Mouse (Mus musculus) C2C12 (cell line): Measurements from ENCODE around the gene Cdh10.

ENCODE experiments used
- CEBPB ChIP-seq: IDR thresholded peaks from one replicate; pipeline ENCODE4 v1.6.1; 2011; ENCODE audit warnings: low read depth, mild to moderate bottlenecking, control low read depth, moderate library complexity
- CTCF ChIP-seq: IDR thresholded peaks from one replicate; pipeline ENCODE4 v1.5.1; 2011; ENCODE audit not compliant: control insufficient read depth, insufficient read depth, insufficient read length

DNA sequence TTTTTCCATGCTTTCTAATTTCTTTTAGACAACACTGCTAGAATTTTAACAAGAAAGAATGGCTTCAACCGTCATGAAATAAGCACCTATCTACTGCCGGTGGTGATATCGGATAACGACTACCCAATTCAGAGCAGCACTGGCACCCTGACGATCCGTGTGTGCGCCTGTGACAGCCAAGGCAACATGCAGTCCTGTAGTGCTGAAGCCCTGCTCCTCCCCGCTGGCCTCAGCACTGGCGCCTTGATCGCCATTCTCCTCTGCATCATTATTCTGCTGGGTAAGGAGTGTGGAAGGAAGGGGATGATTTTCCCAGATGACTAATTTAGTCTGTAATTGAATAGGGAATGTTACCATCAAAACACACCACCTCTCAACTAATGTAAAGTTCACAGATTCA, 192.1 kb downstream of the Cdh10 start:
- TF ChIP-seq CTCF = no peak
- TF ChIP-seq CEBPB = no peak
